Mouse (Mus musculus): ENCODE data around the gene Fam187b.

Gene Fam187b

GRCm38 (mm10) chr7:30958109-30958865, 15.3 kb upstream of the Fam187b start:
- no peak for DNase-seq (ENCODE audit: low read depth, low spot score)

GRCm38 (mm10) chr7:30958866-30959487, 14.6 kb upstream of the Fam187b start:
- DNase-seq (ENCODE audit: low read depth, low spot score): no peak

- no peak for DNase-seq (ENCODE audit: low read depth, low spot score)
Measured at GRCm38 (mm10) chr7:30959786-30960349, 13.7 kb upstream of the Fam187b start.

- no peak for DNase-seq (ENCODE audit: low read depth, low spot score)
Measured at GRCm38 (mm10) chr7:30962862-30963261, 10.7 kb upstream of the Fam187b start.

- no peak for DNase-seq (ENCODE audit: low read depth, low spot score)
Measured at GRCm38 (mm10) chr7:30964366-30964765, 9.2 kb upstream of the Fam187b start.

GRCm38 (mm10) chr7:30965677-30966076, 7.9 kb upstream of the Fam187b start:
- DNase-seq (ENCODE audit: low read depth, low spot score): no peak

- no peak for DNase-seq (ENCODE audit: low read depth, low spot score)
Measured at GRCm38 (mm10) chr7:30966657-30967056, 6.9 kb upstream of the Fam187b start.

GRCm38 (mm10) chr7:30968611-30969010, 5.0 kb upstream of the Fam187b start:
- DNase-seq (ENCODE audit: low read depth, low spot score): no peak

- DNase-seq (ENCODE audit: low read depth, low spot score): no peak
Measured at GRCm38 (mm10) chr7:30969174-30969573, 4.4 kb upstream of the Fam187b start.

- no peak for DNase-seq (ENCODE audit: low read depth, low spot score)
Measured at GRCm38 (mm10) chr7:30971901-30972300, 1.7 kb upstream of the Fam187b start.

- no peak for DNase-seq (ENCODE audit: low read depth, low spot score)
Measured at GRCm38 (mm10) chr7:30972426-30973250, 952 bp upstream of the Fam187b start.

- peak; percentile 33 for DNase-seq (ENCODE audit: low read depth, low spot score)
Measured at GRCm38 (mm10) chr7:30973251-30973500, 414 bp upstream of the Fam187b start, which contains the start of gene Lsr. TSS of gene Lsr (minus strand) at chr7:30973464.

- DNase-seq (ENCODE audit: low read depth, low spot score): no peak
Measured at GRCm38 (mm10) chr7:30981703-30982102, 8.1 kb downstream of the Fam187b start.

GRCm38 (mm10) chr7:30985357-30985756, 11.8 kb downstream of the Fam187b start:
- DNase-seq (ENCODE audit: low read depth, low spot score): no peak

- DNase-seq (ENCODE audit: low read depth, low spot score): no peak
Measured at GRCm38 (mm10) chr7:30988519-30989162, 15.1 kb downstream of the Fam187b start.

GRCm38 (mm10) chr7:30992148-30992547, 18.6 kb downstream of the Fam187b start:
- no peak for DNase-seq (ENCODE audit: low read depth, low spot score)

GRCm38 (mm10) chr7:30993986-30994385, 20.4 kb downstream of the Fam187b start:
- no peak for DNase-seq (ENCODE audit: low read depth, low spot score)

GRCm38 (mm10) chr7:30996491-30996890, 22.9 kb downstream of the Fam187b start:
- DNase-seq (ENCODE audit: low read depth, low spot score): no peak

GRCm38 (mm10) chr7:31000505-31001020, 27.0 kb downstream of the Fam187b start:
- DNase-seq (ENCODE audit: low read depth, low spot score): peak; percentile 39

GRCm38 (mm10) chr7:31002650-31003049, 29.1 kb downstream of the Fam187b start:
- DNase-seq (ENCODE audit: low read depth, low spot score): no peak

GRCm38 (mm10) chr7:31007775-31008174, 34.2 kb downstream of the Fam187b start:
- DNase-seq (ENCODE audit: low read depth, low spot score): no peak
